7 mouse cellular contexts compared by ENCODE assay signal in genomic region chr13:23396246-23396703, GRCm38 (mm10). TPM values are rescaled to one million over a fixed set of nuclear protein-coding genes. Genes with fewer than 3 reads are reported as not detected.
DNase-seq lines count a peak whose midpoint lies in the region; ATAC-seq lines count a peak whose summit lies in the region.

No protein-coding gene starts in this region.

- no peaks in the 10 kb centered on the region for H3K36me3 ChIP-seq in embryonic facial prominence, embryonic 15.5 days
- no peaks in the 10 kb centered on the region for H3K36me3 ChIP-seq in hindbrain, embryonic 16.5 days (ENCODE audit: control insufficient read depth, insufficient read depth, low read length)
- H3K36me3 ChIP-seq in stomach, embryonic 16.5 days (ENCODE audit: control insufficient read depth, insufficient read depth, low read length): no peaks in the 10 kb centered on the region

- ATAC-seq in embryonic facial prominence, embryonic 15.5 days (ENCODE audit: insufficient number of reproducible peaks, low FRiP score, low TSS enrichment, low read depth): no peak
- no peak for ATAC-seq in hindbrain, embryonic 16.5 days
- ATAC-seq in stomach, embryonic 16.5 days (ENCODE audit: insufficient read depth, low FRiP score): no peak

- no peak overlapping the region for H3K27ac ChIP-seq in embryonic facial prominence, embryonic 15.5 days (replicated peaks)
- no peak overlapping the region for H3K27ac ChIP-seq in hindbrain, embryonic 16.5 days (ENCODE audit: low read depth, low read length)
- H3K27ac ChIP-seq in stomach, embryonic 16.5 days (ENCODE audit: low read length): no peak overlapping the region

- H3K9ac ChIP-seq in embryonic facial prominence, embryonic 15.5 days: no peak overlapping the region
- no peak overlapping the region for H3K9ac ChIP-seq in hindbrain, embryonic 16.5 days (ENCODE audit: low read depth, low read length)
- no peak overlapping the region for H3K9ac ChIP-seq in stomach, embryonic 16.5 days (ENCODE audit: low read length)

- H3K4me3 ChIP-seq in embryonic facial prominence, embryonic 15.5 days (replicated peaks): peak overlapping the region; percentile 40
- peak overlapping the region; percentile 46 for H3K4me3 ChIP-seq in hindbrain, embryonic 16.5 days (ENCODE audit: low read length)
- H3K4me3 ChIP-seq in stomach, embryonic 16.5 days (replicated peaks; ENCODE audit: low read length): peak overlapping the region; percentile 42

- DNase-seq in right cerebral cortex, postnatal 4 days: peak; percentile 10
- no peak for DNase-seq in right cerebral cortex, adult 18-20 months
- DNase-seq in lung, postnatal 10 days: peak; percentile 11
- DNase-seq in spleen, adult 18-20 months: no peak

- WGBS in embryonic facial prominence, embryonic 15.5 days: under 1% methylated on average over 31 of the region's 31 CpGs
- under 1% methylated on average over 31 of the region's 31 CpGs for WGBS in hindbrain, embryonic 16.5 days
- WGBS in stomach, embryonic 16.5 days: under 1% methylated on average over 31 of the region's 31 CpGs

- H3K4me2 ChIP-seq in embryonic facial prominence, embryonic 15.5 days (replicated peaks): peak overlapping the region; percentile 77
- H3K4me2 ChIP-seq in hindbrain, embryonic 16.5 days (ENCODE audit: low read length): peak overlapping the region; percentile 83
- H3K4me2 ChIP-seq in stomach, embryonic 16.5 days (ENCODE audit: low read depth, low read length): peak overlapping the region; percentile 85

- peaks cover 43% of the 10 kb centered on the region for H3K27me3 ChIP-seq in embryonic facial prominence, embryonic 15.5 days
- H3K27me3 ChIP-seq in hindbrain, embryonic 16.5 days (replicated peaks; ENCODE audit: control insufficient read depth, insufficient read depth, low read length): peaks cover 35% of the 10 kb centered on the region
- peaks cover 24% of the 10 kb centered on the region for H3K27me3 ChIP-seq in stomach, embryonic 16.5 days (ENCODE audit: control insufficient read depth, insufficient read depth, low read length)

- H3K4me1 ChIP-seq in embryonic facial prominence, embryonic 15.5 days: peaks cover 6% of the 10 kb centered on the region; the same call in 1 of the 2 replicates
- peaks cover 8% of the 10 kb centered on the region for H3K4me1 ChIP-seq in hindbrain, embryonic 16.5 days (ENCODE audit: control insufficient read depth, insufficient read depth, low read depth, low read length)
- no peaks in the 10 kb centered on the region for H3K4me1 ChIP-seq in stomach, embryonic 16.5 days (ENCODE audit: control insufficient read depth, insufficient read depth, low read length)

- 0 out of 2 replicates have a peak, but pooled peaks cover under 1% of the 10 kb centered on the region for H3K9me3 ChIP-seq in embryonic facial prominence, embryonic 15.5 days (replicated peaks)
- no peaks in the 10 kb centered on the region; the same call in 1 of the 2 replicates for H3K9me3 ChIP-seq in hindbrain, embryonic 16.5 days (ENCODE audit: control insufficient read depth, low read length)
- peaks cover 2% of the 10 kb centered on the region; the same call in 1 of the 2 replicates for H3K9me3 ChIP-seq in stomach, embryonic 16.5 days (replicated peaks; ENCODE audit: control insufficient read depth, low read length)

RNA-seq across cellular contexts. Expression of gene Zfp322a, which starts 27.3 kb away (rescaled TPM):
- polyA plus RNA-seq in embryonic facial prominence, embryonic 15.5 days (2015; fragmentation: Nextera tagmentation; extraction: Ambion mirVana): 38.5 and 43.1 TPM in 2 replicates
- 46.2 and 48.2 TPM in 2 replicates for polyA plus RNA-seq in hindbrain, embryonic 16.5 days (2015; fragmentation: Nextera tagmentation; extraction: Ambion mirVana)
- polyA plus RNA-seq in stomach, embryonic 16.5 days (2015; fragmentation: Nextera tagmentation; extraction: Ambion mirVana): 36.9 and 38.3 TPM in 2 replicates

RNA-seq across cellular contexts. Expression of gene Abt1, which starts 27.4 kb away (rescaled TPM):
- 12.2 and 12.7 TPM in 2 replicates for polyA plus RNA-seq in embryonic facial prominence, embryonic 15.5 days (2015; fragmentation: Nextera tagmentation; extraction: Ambion mirVana)
- polyA plus RNA-seq in hindbrain, embryonic 16.5 days (2015; fragmentation: Nextera tagmentation; extraction: Ambion mirVana): 9.8 and 10.1 TPM in 2 replicates
- polyA plus RNA-seq in stomach, embryonic 16.5 days (2015; fragmentation: Nextera tagmentation; extraction: Ambion mirVana): 10.3 and 11.4 TPM in 2 replicates

Comparison
In these comparisons a context has a peak if more than half of its experiments do, and no peak if none do; other contexts are left out.
1. DNase-seq: peak in right cerebral cortex, postnatal 4 days (single experiment) and lung, postnatal 10 days (single experiment); none in right cerebral cortex, adult 18-20 months (single experiment) and spleen, adult 18-20 months (0 of 2).
2. Peak in every context shown above with its lines, with median percentiles within 50 percentile points of each other: H3K4me2 ChIP-seq and H3K4me3 ChIP-seq.